Comparison of ENCODE assay signal across 25 mouse cellular contexts in genomic region chr17:75353323-75353722, GRCm38 (mm10).
DNase-seq lines count a peak whose midpoint lies in the region; ATAC-seq and TF ChIP-seq lines count a peak whose summit lies in the region.
"Had no signal": no experiment of that assay in that cellular context is flagged by ENCODE, and none has a peak within 500 bp of the region (broad histone marks: within the 10 kb centered on the region; RNA-seq: fewer than 3 reads in every experiment).

No protein-coding gene starts in this region.

- H3K4me3 ChIP-seq in kidney, postnatal 0 days (replicated peaks; ENCODE audit: low read depth, low read length) = no peak overlapping the region
- no peak overlapping the region for H3K4me3 ChIP-seq in forebrain, embryonic 16.5 days (replicated peaks; ENCODE audit: low read length)
- no peak overlapping the region for H3K4me3 ChIP-seq in intestine, embryonic 15.5 days (replicated peaks)
- H3K4me3 ChIP-seq: embryonic facial prominence, embryonic 13.5 days; embryonic facial prominence, embryonic 15.5 days; forebrain, embryonic 13.5 days; forebrain, embryonic 15.5 days had no signal

- H3K4me2 ChIP-seq in kidney, postnatal 0 days (ENCODE audit: low read length) = no peak overlapping the region
- H3K4me2 ChIP-seq in forebrain, embryonic 16.5 days (ENCODE audit: low read length) = no peak overlapping the region
- H3K4me2 ChIP-seq in intestine, embryonic 15.5 days (replicated peaks) = no peak overlapping the region
- H3K4me2 ChIP-seq: embryonic facial prominence, embryonic 13.5 days; embryonic facial prominence, embryonic 15.5 days; forebrain, embryonic 13.5 days; forebrain, embryonic 15.5 days had no signal

- H3K27me3 ChIP-seq in kidney, postnatal 0 days (ENCODE audit: insufficient read depth, low read length) = no peaks in the 10 kb centered on the region
- no peaks in the 10 kb centered on the region for H3K27me3 ChIP-seq in forebrain, embryonic 16.5 days (replicated peaks; ENCODE audit: control insufficient read depth, insufficient read depth, low read length)
- H3K27me3 ChIP-seq in intestine, embryonic 15.5 days (replicated peaks) = no peaks in the 10 kb centered on the region
- H3K27me3 ChIP-seq: CH12.LX; embryonic facial prominence, embryonic 13.5 days; embryonic facial prominence, embryonic 15.5 days; forebrain, embryonic 13.5 days; forebrain, embryonic 15.5 days; Patski had no signal

- DNase-seq in kidney, postnatal 0 days (ENCODE audit: low spot score) = peak; percentile 19
- no peak for DNase-seq in kidney, postnatal 25 days
- DNase-seq: adrenal gland, adult 2 months; adrenal gland, postnatal 10 days; adrenal gland, postnatal 36 days; B cell, adult 2 months; cerebellum, adult 11-12 months; cerebellum, adult 2 months; cerebellum, adult 9-10 months; cerebellum, postnatal 10 days; cerebellum, postnatal 25 days; embryo, embryonic 11 days had no signal

- H3K36me3 ChIP-seq in kidney, postnatal 0 days (ENCODE audit: insufficient read depth, low read length) = 0 out of 2 replicates have a peak, but pooled peaks cover 6% of the 10 kb centered on the region
- H3K36me3 ChIP-seq in forebrain, embryonic 16.5 days (ENCODE audit: control insufficient read depth, insufficient read depth) = no peaks in the 10 kb centered on the region
- H3K36me3 ChIP-seq in intestine, embryonic 15.5 days = 0 out of 2 replicates have a peak, but pooled peaks cover 2% of the 10 kb centered on the region
- H3K36me3 ChIP-seq: embryonic facial prominence, embryonic 15.5 days; forebrain, embryonic 15.5 days; G1E had no signal

- no peaks in the 10 kb centered on the region for H3K9me3 ChIP-seq in kidney, postnatal 0 days (replicated peaks; ENCODE audit: low read length)
- no peaks in the 10 kb centered on the region for H3K9me3 ChIP-seq in forebrain, embryonic 16.5 days (ENCODE audit: control insufficient read depth, low read length)
- no peaks in the 10 kb centered on the region for H3K9me3 ChIP-seq in intestine, embryonic 15.5 days
- H3K9me3 ChIP-seq: embryonic facial prominence, embryonic 13.5 days; embryonic facial prominence, embryonic 15.5 days; forebrain, embryonic 13.5 days; forebrain, embryonic 15.5 days had no signal

- ATAC-seq in kidney, postnatal 0 days (replicated peaks; ENCODE audit: low FRiP score, low read depth) = no peak
- peak; percentile 51; the same call in 1 of the 2 replicates for ATAC-seq in granulocyte monocyte progenitor cell, adult 5-6 weeks (replicated peaks; ENCODE audit: poor library complexity, severe bottlenecking)
- ATAC-seq in megakaryocyte progenitor cell, adult 5-6 weeks (replicated peaks; ENCODE audit: poor library complexity) = peak; percentile 53
- ATAC-seq in forebrain, embryonic 16.5 days = no peak
- ATAC-seq in intestine, embryonic 15.5 days = no peak
- ATAC-seq: activated CD4-positive, CD25-positive, alpha-beta regulatory T cell, adult 4 months; CD4-positive, CD25-positive, alpha-beta regulatory T cell, adult 4 months; forebrain, embryonic 13.5 days; forebrain, embryonic 15.5 days; Patski had no signal

- H3K4me1 ChIP-seq in kidney, postnatal 0 days (replicated peaks; ENCODE audit: insufficient read depth, low read length) = no peaks in the 10 kb centered on the region
- H3K4me1 ChIP-seq in forebrain, embryonic 16.5 days (replicated peaks; ENCODE audit: control insufficient read depth, insufficient read depth, low read length) = no peaks in the 10 kb centered on the region
- H3K4me1 ChIP-seq in intestine, embryonic 15.5 days (replicated peaks) = no peaks in the 10 kb centered on the region
- H3K4me1 ChIP-seq: embryonic facial prominence, embryonic 15.5 days; forebrain, embryonic 13.5 days; forebrain, embryonic 15.5 days had no signal

- TF ChIP-seq CTCF in kidney, postnatal 0 days (IDR thresholded peaks at IDR 0.05; ENCODE audit: low read depth) = no peak

- no peak overlapping the region for H3K27ac ChIP-seq in kidney, postnatal 0 days
- H3K27ac ChIP-seq in forebrain, embryonic 16.5 days (ENCODE audit: low read length) = no peak overlapping the region
- H3K27ac ChIP-seq in intestine, embryonic 15.5 days = no peak overlapping the region
- H3K27ac ChIP-seq: embryonic facial prominence, embryonic 13.5 days; embryonic facial prominence, embryonic 15.5 days; forebrain, embryonic 13.5 days; forebrain, embryonic 15.5 days had no signal

- WGBS in kidney, postnatal 0 days = 76% methylated on average over 3 of the region's 3 CpGs
- 85% methylated on average over 3 of the region's 3 CpGs for WGBS in forebrain, embryonic 16.5 days
- 67% methylated on average over 3 of the region's 3 CpGs for WGBS in intestine, embryonic 15.5 days

- H3K9ac ChIP-seq in kidney, postnatal 0 days (ENCODE audit: low read depth, low read length) = no peak overlapping the region
- no peak overlapping the region for H3K9ac ChIP-seq in forebrain, embryonic 16.5 days (replicated peaks; ENCODE audit: low read depth, low read length)
- no peak overlapping the region for H3K9ac ChIP-seq in intestine, embryonic 15.5 days
- H3K9ac ChIP-seq: embryonic facial prominence, embryonic 13.5 days; embryonic facial prominence, embryonic 15.5 days; forebrain, embryonic 13.5 days; forebrain, embryonic 15.5 days had no signal

Comparison
In these comparisons a context has a peak if more than half of its experiments do, and no peak if none do; other contexts are left out.
1. ATAC-seq: peak in granulocyte monocyte progenitor cell, adult 5-6 weeks (single experiment) and megakaryocyte progenitor cell, adult 5-6 weeks (single experiment); none in kidney, postnatal 0 days (single experiment), forebrain, embryonic 16.5 days (single experiment) and intestine, embryonic 15.5 days (single experiment).